Mouse (Mus musculus): ENCODE results near the gene Mrps7.

DNA sequence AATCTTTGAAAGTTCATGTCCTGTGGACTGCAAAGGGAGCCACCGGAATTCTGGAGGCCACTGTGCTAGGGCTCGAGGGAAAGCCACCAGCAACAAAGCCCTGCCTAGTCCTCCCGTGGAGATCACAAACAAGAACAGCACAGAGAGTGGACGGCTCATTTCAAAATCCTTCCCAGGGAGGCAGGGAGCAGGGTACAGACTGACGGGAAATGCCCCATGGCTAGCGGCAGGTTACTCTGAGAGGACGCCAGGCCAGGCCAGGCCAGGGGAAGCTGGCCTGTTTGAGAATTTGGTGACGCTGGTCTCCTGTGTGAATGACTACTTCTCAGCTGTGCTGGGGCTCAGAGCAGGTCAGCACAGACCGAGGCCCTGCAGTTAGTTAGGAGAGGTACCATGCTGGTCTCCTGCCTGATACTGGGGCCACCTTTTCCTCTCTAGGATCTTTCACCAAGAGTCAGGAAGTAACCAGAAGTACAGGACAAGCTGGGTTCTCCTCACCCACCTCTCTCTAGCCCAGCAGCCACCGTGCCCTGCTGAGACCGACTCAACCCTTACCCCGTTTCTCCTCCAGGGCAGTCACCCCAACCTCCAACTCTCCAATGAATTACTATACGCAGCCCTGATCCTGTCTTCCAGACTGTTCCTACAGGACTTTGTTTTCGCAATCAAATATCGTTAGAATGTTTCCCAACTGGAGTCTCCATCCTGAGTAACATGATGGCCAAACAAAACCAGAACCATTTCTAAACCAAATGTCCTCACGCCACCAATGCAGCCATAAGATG is 15.2 kb downstream of the Mrps7 start:
- TF ChIP-seq CTCF (IDR thresholded peaks at IDR 0.05; ENCODE audit: insufficient read depth, low read depth, low read length) = no peak
- TF ChIP-seq POLR2A (IDR thresholded peaks at IDR 0.05; ENCODE audit: insufficient read depth, low read depth, low read length) = no peak

Measured in olfactory bulb, adult 2 months (tissue).